Mouse (Mus musculus) stomach, postnatal 0 days (tissue): ENCODE data around the gene Myo3b.

Experiments
- CTCF ChIP-seq: IDR thresholded peaks from 2 replicates; pipeline ENCODE4 v1.5.1; 2016; ENCODE audit warnings: antibody characterized with exemption, low read depth, mild to moderate bottlenecking, moderate library complexity
- EP300 ChIP-seq: optimal IDR thresholded peaks from 2 replicates; pipeline ENCODE3; 2016; ENCODE audit warnings: antibody characterized with exemption

DNA sequence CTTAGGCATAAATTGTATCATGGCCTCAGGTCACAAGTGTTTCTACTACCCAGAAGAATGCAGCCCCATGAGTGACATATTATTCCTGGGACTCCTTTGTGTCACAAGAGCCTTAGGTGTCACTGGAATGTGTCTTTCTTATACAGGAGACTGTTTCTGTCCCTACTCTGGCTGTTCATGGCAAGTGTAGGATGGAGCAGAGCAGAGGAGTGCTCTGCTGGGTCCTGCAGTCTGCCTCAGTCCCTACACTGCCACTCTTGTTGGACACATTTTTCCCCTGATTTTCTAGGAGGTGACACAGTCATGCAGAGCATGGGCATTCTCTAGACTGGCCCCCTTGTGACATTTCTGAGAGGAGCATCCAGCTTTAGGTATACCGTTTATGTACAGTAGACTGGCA lies 350.2 kb downstream of the Myo3b start:
- TF ChIP-seq EP300 (no peak), CTCF (no peak)
